Mouse (Mus musculus) erythroblast, embryonic 14.5 days (primary cell): ENCODE data around the gene Heatr5b.

ENCODE experiments used
- GATA1 ChIP-seq: IDR thresholded peaks from 2 replicates; pipeline ENCODE4 v1.6.1; 2012; ENCODE audit warnings: low read length, inconsistent platforms, mixed read lengths
- TAL1 ChIP-seq: IDR thresholded peaks from 3 replicates; pipeline ENCODE4 v1.6.1; 2012; ENCODE audit warnings: low read length, inconsistent platforms, mixed read lengths

DNA sequence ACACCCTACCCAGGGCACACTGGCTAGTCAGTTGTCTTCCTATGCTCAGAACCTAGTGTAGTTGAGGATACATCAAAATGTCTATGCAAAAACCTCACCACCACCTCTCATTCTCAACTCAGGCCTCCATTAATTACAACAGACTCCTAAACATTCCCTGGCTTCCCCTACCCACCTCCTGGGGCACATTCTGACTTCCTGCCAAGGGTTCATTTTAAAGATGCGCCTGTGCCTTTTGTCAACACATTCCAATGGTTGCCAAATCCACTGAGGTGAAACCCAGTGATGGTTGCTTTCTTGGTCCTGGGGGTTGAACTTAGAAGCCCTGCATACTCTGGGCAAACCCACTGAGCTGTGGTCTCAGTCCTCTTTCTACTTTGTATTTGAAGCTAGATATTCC lies 103.1 kb downstream of the Heatr5b start:
- no peak for TF ChIP-seq GATA1
- no peak for TF ChIP-seq TAL1
